Mouse (Mus musculus): ENCODE measurements at regions not wholly inside any gene's neighbourhood (a gene's known extent, or its start where the extent isn't known, plus 50 kb on each side); places are given as distances from the start of the nearest gene placed in this dataset.

GRCm38 (mm10) chr2:160584568-160584967 is 61.1 kb upstream of the Top1 start:
- TF ChIP-seq EP300 (IDR thresholded peaks at IDR 0.05; ENCODE audit: low read depth) = no peak
- TF ChIP-seq CTCF (IDR thresholded peaks at IDR 0.05; ENCODE audit: low read depth) = no peak
